Mouse (Mus musculus): ENCODE data around the gene Sfxn3. TPM values are rescaled to one million over a fixed set of nuclear protein-coding genes. Genes with fewer than 3 reads are reported as not detected.
"Not testable (repeated sequence)": the region's sequence is repeated elsewhere in the genome, so short reads cannot be mapped to it uniquely, and the experiment has no call there.

Sfxn3 gene
- polyA plus RNA-seq, 1 experiment: 93.1 TPM

GRCm38 (mm10) chr19:45031780-45032179 is 15.5 kb upstream of the Sfxn3 start:
- TF ChIP-seq CTCF (IDR thresholded peaks at IDR 0.05; ENCODE audit: borderline replicate concordance, extremely low read depth, insufficient read depth, insufficient read length): peak; percentile 86
- TF ChIP-seq POLR2A (IDR thresholded peaks at IDR 0.05; ENCODE audit: borderline replicate concordance, extremely low read depth, insufficient read depth, insufficient read length, poor library complexity, severe bottlenecking): no peak
- peak; percentile 82 for DNase-seq (ENCODE audit: low read depth)

- DNase-seq (ENCODE audit: low read depth): no peak
- no peak for TF ChIP-seq POLR2A (IDR thresholded peaks at IDR 0.05; ENCODE audit: borderline replicate concordance, extremely low read depth, insufficient read depth, insufficient read length, poor library complexity, severe bottlenecking)
- peak; percentile 51; the same call in 1 of the 2 replicates for TF ChIP-seq CTCF (IDR thresholded peaks at IDR 0.05; ENCODE audit: borderline replicate concordance, extremely low read depth, insufficient read depth, insufficient read length)
These were observed 14.6 kb upstream of the Sfxn3 start for GRCm38 (mm10) chr19:45032570-45033332.

GRCm38 (mm10) chr19:45036867-45037266 is 10.4 kb upstream of the Sfxn3 start:
- peak; percentile 23; the same call in 1 of the 2 replicates for TF ChIP-seq CTCF (IDR thresholded peaks at IDR 0.05; ENCODE audit: borderline replicate concordance, extremely low read depth, insufficient read depth, insufficient read length)
- no peak for TF ChIP-seq POLR2A (IDR thresholded peaks at IDR 0.05; ENCODE audit: borderline replicate concordance, extremely low read depth, insufficient read depth, insufficient read length, poor library complexity, severe bottlenecking)
- no peak for DNase-seq (ENCODE audit: low read depth)

GRCm38 (mm10) chr19:45038198-45038597 is 9.1 kb upstream of the Sfxn3 start:
- not testable (repeated sequence) for DNase-seq (ENCODE audit: low read depth)

- DNase-seq (ENCODE audit: low read depth): no peak
- TF ChIP-seq CTCF (IDR thresholded peaks at IDR 0.05; ENCODE audit: borderline replicate concordance, extremely low read depth, insufficient read depth, insufficient read length) (no peak), POLR2A (IDR thresholded peaks at IDR 0.05; ENCODE audit: borderline replicate concordance, extremely low read depth, insufficient read depth, insufficient read length, poor library complexity, severe bottlenecking) (no peak)
These were observed 7.1 kb upstream of the Sfxn3 start for GRCm38 (mm10) chr19:45040214-45040613.

- no peak for DNase-seq (ENCODE audit: low read depth)
- TF ChIP-seq POLR2A (IDR thresholded peaks at IDR 0.05; ENCODE audit: borderline replicate concordance, extremely low read depth, insufficient read depth, insufficient read length, poor library complexity, severe bottlenecking): no peak
- TF ChIP-seq CTCF (IDR thresholded peaks at IDR 0.05; ENCODE audit: borderline replicate concordance, extremely low read depth, insufficient read depth, insufficient read length): no peak
These were observed 2.8 kb upstream of the Sfxn3 start for GRCm38 (mm10) chr19:45044389-45044927.

- no peak for DNase-seq (ENCODE audit: low read depth)
- TF ChIP-seq CTCF (IDR thresholded peaks at IDR 0.05; ENCODE audit: borderline replicate concordance, extremely low read depth, insufficient read depth, insufficient read length): no peak
- no peak for TF ChIP-seq POLR2A (IDR thresholded peaks at IDR 0.05; ENCODE audit: borderline replicate concordance, extremely low read depth, insufficient read depth, insufficient read length, poor library complexity, severe bottlenecking)
These were observed 2.1 kb upstream of the Sfxn3 start for GRCm38 (mm10) chr19:45045236-45045635.

- no peak for DNase-seq (ENCODE audit: low read depth)
- no peak for TF ChIP-seq CTCF (IDR thresholded peaks at IDR 0.05; ENCODE audit: borderline replicate concordance, extremely low read depth, insufficient read depth, insufficient read length)
- no peak for TF ChIP-seq POLR2A (IDR thresholded peaks at IDR 0.05; ENCODE audit: borderline replicate concordance, extremely low read depth, insufficient read depth, insufficient read length, poor library complexity, severe bottlenecking)
These were observed 1.7 kb upstream of the Sfxn3 start, which contains the start of gene Pdzd7 for GRCm38 (mm10) chr19:45045651-45046050. Gene Pdzd7 (minus strand): TSS chr19:45045717.

GRCm38 (mm10) chr19:45046523-45047321 is 581 bp upstream of the Sfxn3 start:
- TF ChIP-seq POLR2A (IDR thresholded peaks at IDR 0.05; ENCODE audit: borderline replicate concordance, extremely low read depth, insufficient read depth, insufficient read length, poor library complexity, severe bottlenecking) (no peak), CTCF (IDR thresholded peaks at IDR 0.05; ENCODE audit: borderline replicate concordance, extremely low read depth, insufficient read depth, insufficient read length) (no peak)
- peak; percentile 93 for DNase-seq (ENCODE audit: low read depth)

- DNase-seq (ENCODE audit: low read depth): peak; percentile 70
- no peak for TF ChIP-seq CTCF (IDR thresholded peaks at IDR 0.05; ENCODE audit: borderline replicate concordance, extremely low read depth, insufficient read depth, insufficient read length)
- TF ChIP-seq POLR2A (IDR thresholded peaks at IDR 0.05; ENCODE audit: borderline replicate concordance, extremely low read depth, insufficient read depth, insufficient read length, poor library complexity, severe bottlenecking): no peak
These were observed 786 bp downstream of the Sfxn3 start for GRCm38 (mm10) chr19:45047935-45048643.

Measured in brain, embryonic 14.5 days (tissue).